Mouse (Mus musculus) lung, postnatal 0 days (tissue): Measurements from ENCODE around the gene Rdh13. TPM values are rescaled to one million over a fixed set of nuclear protein-coding genes. Genes with fewer than 3 reads are reported as not detected.

Source experiments
- ATAC-seq: fragments of 200-750 bp; cut with Nextera tagmentation; 2 replicates; pipeline ENCODE4 v1.8.0; 2017; ENCODE audit warnings: moderate library complexity
- DNase-seq: peaks from one replicate; pipeline ENCODE4 v3.0.0-alpha.2; 2016; ENCODE audit warnings: low spot score
- H3K27ac ChIP-seq: fragments of 300-500 bp; sonication (generic); 2 replicates; pipeline ENCODE4 v1.5.1; 2014; ENCODE audit warnings: antibody characterized with exemption, mild to moderate bottlenecking, low read length, mixed read lengths
- H3K27me3 ChIP-seq: fragments of 300-500 bp; sonication (generic); replicated peaks from 2 replicates; pipeline ENCODE4 v1.6.1; 2014; ENCODE audit warnings: low read length, mixed read lengths; ENCODE audit not compliant: insufficient read depth
- H3K36me3 ChIP-seq: fragments of 300-500 bp; sonication (generic); 2 replicates; pipeline ENCODE4 v1.6.1; 2014; ENCODE audit warnings: low read length, mixed read lengths; ENCODE audit not compliant: insufficient read depth
- H3K4me1 ChIP-seq: fragments of 300-500 bp; sonication (generic); 2 replicates; pipeline ENCODE4 v1.6.1; 2014; ENCODE audit warnings: antibody characterized with exemption, low read depth, low read length, mixed read lengths; ENCODE audit not compliant: insufficient read depth
- H3K4me2 ChIP-seq: fragments of 300-500 bp; sonication (generic); replicated peaks from 2 replicates; pipeline ENCODE4 v1.6.1; 2014; ENCODE audit warnings: low read depth, mild to moderate bottlenecking, low read length, moderate library complexity, mixed read lengths
- H3K4me3 ChIP-seq: fragments of 300-500 bp; sonication (generic); 2 replicates; pipeline ENCODE4 v1.5.1; 2014; ENCODE audit warnings: low read depth, low read length
- H3K9ac ChIP-seq: fragments of 300-500 bp; sonication (generic); replicated peaks from 2 replicates; pipeline ENCODE4 v1.6.1; 2014; ENCODE audit warnings: low read depth, mild to moderate bottlenecking
- H3K9me3 ChIP-seq: fragments of 300-500 bp; sonication (generic); 2 replicates; pipeline ENCODE4 v1.6.1; 2016; ENCODE audit warnings: low read length, mixed read lengths
- CTCF ChIP-seq: IDR thresholded peaks from 2 replicates; pipeline ENCODE4 v1.5.1; 2016; ENCODE audit warnings: antibody characterized with exemption, mild to moderate bottlenecking
- EP300 ChIP-seq: IDR thresholded peaks from 2 replicates; pipeline ENCODE4 v1.6.1; 2016; ENCODE audit warnings: antibody characterized with exemption, mild to moderate bottlenecking, control low read depth
- WGBS: fragments of 180-500 bp; shearing (Covaris S2); extraction: QIAGEN DNeasy Blood & Tissue Kit; methylation state at CpG from one replicate; pipeline ENCODE4 v1.1.7; 2014; 5-methylcytosine and 5-hydroxymethylcytosine counted together
- polyA plus RNA-seq: library from polyadenylated mRNA; unstranded; fragments of >200 nt; fragmentation: Nextera tagmentation; extraction: Ambion mirVana; gene quantifications from 2 replicates; pipeline ENCODE4 v1.2.1, GENCODE M21; 2015

Rdh13 gene
- polyA plus RNA-seq, 1 experiment from 2014 or later, result 17.4 TPM

GRCm38 (mm10) chr7:4478796-4479291 is 33.4 kb upstream of the Rdh13 start:
- DNase-seq (peak; percentile 11), ATAC-seq (peak; percentile 3; the same call in 1 of the 2 replicates)
- Histone ChIP-seq H3K36me3 (peaks cover 19% of the 10 kb centered on the region), H3K9me3 (no peaks in the 10 kb centered on the region), H3K27me3 (no peaks in the 10 kb centered on the region), H3K4me1 (peaks cover 6% of the 10 kb centered on the region; the same call in 1 of the 2 replicates), H3K4me2 (peak overlapping the region; percentile 69), H3K27ac (peak overlapping the region; percentile 57), H3K4me3 (peak overlapping the region; percentile 38), H3K9ac (0 out of 2 replicates have a peak overlapping the region, but pooled peaks have one; percentile 12)
- 12% methylated on average over 16 of the region's 16 CpGs for WGBS
- TF ChIP-seq EP300 (no peak), CTCF (no peak)

- TF ChIP-seq CTCF, result peak; percentile 28
- TF ChIP-seq EP300, result no peak
- H3K4me2 ChIP-seq, result peak overlapping the region; percentile 69
- H3K4me1 ChIP-seq, result peaks cover 6% of the 10 kb centered on the region; the same call in 1 of the 2 replicates
- no peaks in the 10 kb centered on the region for H3K9me3 ChIP-seq
- H3K27ac ChIP-seq, result peak overlapping the region; percentile 70
- H3K36me3 ChIP-seq, result peaks cover 14% of the 10 kb centered on the region; the same call in 1 of the 2 replicates
- DNase-seq, result peak; percentile 97
- H3K9ac ChIP-seq, result peak overlapping the region; percentile 29; the same call in 1 of the 2 replicates
- H3K27me3 ChIP-seq, result no peaks in the 10 kb centered on the region
- H3K4me3 ChIP-seq, result peak overlapping the region; percentile 38
- peak; percentile 96 for ATAC-seq
- 1% methylated on average over 39 of the region's 39 CpGs for WGBS
These were observed 32.8 kb upstream of the Rdh13 start for GRCm38 (mm10) chr7:4478021-4478795.

- Histone ChIP-seq H3K27ac (no peak overlapping the region), H3K9ac (no peak overlapping the region), H3K27me3 (no peaks in the 10 kb centered on the region), H3K4me2 (no peak overlapping the region), H3K9me3 (no peaks in the 10 kb centered on the region), H3K4me1 (peaks cover 6% of the 10 kb centered on the region), H3K4me3 (no peak overlapping the region), H3K36me3 (peaks cover 5% of the 10 kb centered on the region; the same call in 1 of the 2 replicates)
- DNase-seq, result no peak
- WGBS, result 30% methylated on average over 16 of the region's 19 CpGs
- ATAC-seq, result no peak
- no peak for TF ChIP-seq CTCF
- no peak for TF ChIP-seq EP300
These were observed 28.5 kb upstream of the Rdh13 start for GRCm38 (mm10) chr7:4473940-4474339.

- peaks cover 4% of the 10 kb centered on the region; the same call in 1 of the 2 replicates for H3K4me1 ChIP-seq
- TF ChIP-seq CTCF (peak; percentile 87), EP300 (no peak)
- H3K4me3 ChIP-seq, result peak overlapping the region; percentile 36
- H3K27ac ChIP-seq, result no peak overlapping the region
- H3K27me3 ChIP-seq, result no peaks in the 10 kb centered on the region
- H3K4me2 ChIP-seq, result peak overlapping the region; percentile 66
- ATAC-seq (peak; percentile 89), DNase-seq (peak; percentile 88)
- H3K9ac ChIP-seq, result 0 out of 2 replicates have a peak overlapping the region, but pooled peaks have one; percentile 26
- WGBS, result 4% methylated on average over 24 of the region's 24 CpGs
- H3K36me3 ChIP-seq, result peaks cover 5% of the 10 kb centered on the region; the same call in 1 of the 2 replicates
- H3K9me3 ChIP-seq, result no peaks in the 10 kb centered on the region
These were observed 25.7 kb upstream of the Rdh13 start for GRCm38 (mm10) chr7:4471179-4471555.

- Histone ChIP-seq H3K9ac (0 out of 2 replicates have a peak overlapping the region, but pooled peaks have one; percentile 26), H3K27ac (0 out of 2 replicates have a peak overlapping the region, but pooled peaks have one; percentile 3), H3K9me3 (no peaks in the 10 kb centered on the region), H3K4me3 (peak overlapping the region; percentile 36), H3K36me3 (peaks cover 5% of the 10 kb centered on the region; the same call in 1 of the 2 replicates), H3K4me2 (peak overlapping the region; percentile 66), H3K27me3 (no peaks in the 10 kb centered on the region), H3K4me1 (peaks cover 4% of the 10 kb centered on the region; the same call in 1 of the 2 replicates)
- 6% methylated on average over 34 of the region's 35 CpGs for WGBS
- peak; percentile 65 for ATAC-seq
- DNase-seq, result peak; percentile 87
- TF ChIP-seq CTCF, result no peak
- TF ChIP-seq EP300, result no peak
These were observed 25.1 kb upstream of the Rdh13 start for GRCm38 (mm10) chr7:4470275-4471178.
